Mouse (Mus musculus): Measurements from ENCODE around the gene Wfdc15b.

The Wfdc15b gene

GRCm38 (mm10) chr2:164180124-164180523 is 41.3 kb downstream of the Wfdc15b start:
- no peak for DNase-seq (ENCODE audit: low spot score in 2 of 2)

- DNase-seq (ENCODE audit: low spot score in 2 of 2) = no peak
These were observed 43.6 kb downstream of the Wfdc15b start for GRCm38 (mm10) chr2:164177831-164178230.

- DNase-seq (ENCODE audit: low spot score in 2 of 2) = no peak
These were observed 45.6 kb downstream of the Wfdc15b start for GRCm38 (mm10) chr2:164175850-164176249.

GRCm38 (mm10) chr2:164174649-164175395 is 46.6 kb downstream of the Wfdc15b start:
- DNase-seq (ENCODE audit: low spot score in 2 of 2) = peak; percentile 62 to 71

GRCm38 (mm10) chr2:164173394-164173793 is 48.1 kb downstream of the Wfdc15b start:
- no peak for DNase-seq (ENCODE audit: low spot score in 2 of 2)

- DNase-seq (ENCODE audit: low spot score in 2 of 2) = no peak
These were observed 50.6 kb downstream of the Wfdc15b start, which contains the start of gene Kcns1 for GRCm38 (mm10) chr2:164170902-164171301. Gene Kcns1, minus strand, starts transcription at chr2:164171113.

GRCm38 (mm10) chr2:164170326-164170725 is 51.1 kb downstream of the Wfdc15b start:
- DNase-seq (ENCODE audit: low spot score in 2 of 2) = no peak

- no peak for DNase-seq (ENCODE audit: low spot score in 2 of 2)
These were observed 52.9 kb downstream of the Wfdc15b start for GRCm38 (mm10) chr2:164168571-164168946.

GRCm38 (mm10) chr2:164167752-164168570 is 53.5 kb downstream of the Wfdc15b start:
- no peak for DNase-seq (ENCODE audit: low spot score in 2 of 2)

- DNase-seq (ENCODE audit: low spot score in 2 of 2) = no peak
These were observed 56.5 kb downstream of the Wfdc15b start for GRCm38 (mm10) chr2:164164941-164165340.
